Mouse (Mus musculus): ENCODE measurements around the gene Gm5134.

Gm5134 gene

DNA sequence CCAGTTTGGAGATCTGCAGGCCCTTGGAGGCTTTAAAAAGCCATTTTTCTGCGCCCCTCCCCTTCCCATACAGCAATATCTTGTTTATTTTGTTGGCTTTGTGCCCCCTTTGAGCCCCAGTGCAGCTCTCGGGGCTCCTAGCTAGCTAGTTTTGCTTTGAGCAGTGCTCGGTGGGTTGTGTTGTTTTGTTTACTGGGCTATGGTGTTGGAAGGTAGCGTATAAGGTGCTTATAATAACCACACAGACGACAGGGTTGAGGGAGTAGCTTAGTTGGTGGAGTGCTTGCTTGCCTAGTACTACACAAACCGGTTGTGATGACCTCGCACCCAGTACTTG is 78.8 kb downstream of the Gm5134 start:
- DNase-seq (ENCODE audit: low spot score), result no peak

GRCm38 (mm10) chr10:76034001-76034600 is 79.8 kb downstream of the Gm5134 start:
- no peak for DNase-seq (ENCODE audit: low spot score)

GRCm38 (mm10) chr10:76035277-76035676 is 81.0 kb downstream of the Gm5134 start:
- no peak for DNase-seq (ENCODE audit: low spot score)

DNA sequence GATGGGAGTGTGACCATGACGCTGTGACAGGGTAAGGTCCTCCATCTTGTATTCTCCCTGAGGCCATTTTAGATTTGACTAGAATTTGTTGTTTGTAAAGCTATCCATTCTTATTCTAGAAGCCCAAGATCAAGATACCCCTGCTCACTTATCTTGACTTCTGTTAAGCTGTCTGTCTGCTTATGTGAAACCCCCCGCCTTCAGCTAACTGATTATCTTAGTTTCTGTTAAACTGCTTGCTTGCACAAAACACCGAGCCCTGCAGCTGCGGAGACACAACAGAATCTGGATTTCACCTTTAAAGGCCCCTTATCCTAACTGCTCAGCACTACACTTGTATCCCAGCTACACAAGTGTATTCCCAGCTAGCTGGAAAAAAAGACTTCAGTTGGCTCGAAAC is 82.6 kb downstream of the Gm5134 start:
- DNase-seq (ENCODE audit: low spot score), result no peak

GRCm38 (mm10) chr10:76045343-76045742 is 91.0 kb downstream of the Gm5134 start:
- no peak for DNase-seq (ENCODE audit: low spot score)

DNA sequence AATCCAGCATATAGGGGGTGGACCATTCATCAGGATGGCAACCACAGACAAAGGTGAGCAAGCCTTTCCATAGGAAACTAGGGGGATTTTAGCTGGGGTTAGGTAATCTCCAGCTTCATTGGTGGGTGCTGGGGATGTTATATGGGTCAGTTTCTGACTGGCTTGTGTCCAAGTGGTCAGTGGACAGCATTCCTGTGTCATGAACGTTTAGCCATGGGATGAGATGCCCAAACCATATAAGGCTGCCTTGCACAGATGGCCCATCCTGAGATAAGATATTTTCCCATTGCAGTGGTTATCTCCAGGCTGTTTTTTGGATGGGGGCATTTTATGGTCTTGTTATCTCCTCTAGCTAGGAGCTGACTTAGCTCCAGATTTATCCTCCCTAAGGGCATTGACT is 92.4 kb downstream of the Gm5134 start:
- DNase-seq (ENCODE audit: low spot score), result no peak

DNA sequence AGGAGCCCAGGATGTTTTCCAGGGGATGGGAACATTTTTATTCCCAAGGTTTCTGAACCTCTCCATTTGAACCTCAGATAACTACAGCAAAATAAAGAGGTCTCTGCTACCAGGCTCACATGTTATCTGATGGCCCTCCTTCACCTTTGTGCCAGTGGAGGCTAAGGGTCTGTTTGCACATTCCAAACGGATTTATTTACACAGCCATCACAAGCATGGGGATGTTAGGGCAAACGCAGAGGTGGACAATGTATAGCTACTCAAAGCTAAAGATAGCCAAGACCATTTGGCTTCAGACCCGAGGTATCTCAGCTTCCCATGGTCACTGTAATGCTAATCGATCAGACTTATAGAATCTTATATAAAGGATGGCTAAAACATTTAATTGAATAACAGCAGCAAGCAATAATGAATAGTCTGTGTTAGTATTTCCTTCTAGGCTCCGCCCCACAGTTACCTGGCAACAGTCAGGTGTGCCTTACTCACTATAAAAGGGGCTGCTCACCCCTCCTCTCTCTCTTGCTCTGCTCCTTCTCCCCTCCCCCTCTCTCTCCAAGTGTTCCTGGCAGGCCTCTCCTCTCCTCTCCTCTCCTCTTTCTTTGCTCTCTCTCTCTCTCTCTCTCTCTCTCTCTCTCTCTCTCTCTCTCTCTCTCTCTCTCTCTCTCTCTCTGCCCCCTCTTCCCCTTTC is 93.0 kb downstream of the Gm5134 start:
- no peak for DNase-seq (ENCODE audit: low spot score)

DNA sequence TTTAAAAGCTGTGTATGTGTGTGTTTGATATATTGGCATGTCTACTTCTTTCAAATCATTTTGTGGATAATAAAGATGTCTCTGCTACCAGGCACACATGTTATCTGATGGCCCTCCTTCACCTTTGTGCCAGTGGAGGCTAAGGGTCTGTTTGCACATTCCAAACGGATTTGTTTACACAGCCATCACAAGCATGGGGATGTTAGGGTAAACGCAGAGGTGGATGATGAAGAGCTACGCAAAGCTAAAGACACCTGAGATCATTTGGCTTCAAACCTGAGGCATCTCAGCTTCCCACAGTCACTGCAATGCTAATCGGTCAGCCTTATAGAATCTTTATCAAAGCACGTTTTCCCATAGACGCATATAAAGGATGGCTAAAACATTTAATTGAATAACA is 94.7 kb downstream of the Gm5134 start:
- no peak for DNase-seq (ENCODE audit: low spot score)

DNA sequence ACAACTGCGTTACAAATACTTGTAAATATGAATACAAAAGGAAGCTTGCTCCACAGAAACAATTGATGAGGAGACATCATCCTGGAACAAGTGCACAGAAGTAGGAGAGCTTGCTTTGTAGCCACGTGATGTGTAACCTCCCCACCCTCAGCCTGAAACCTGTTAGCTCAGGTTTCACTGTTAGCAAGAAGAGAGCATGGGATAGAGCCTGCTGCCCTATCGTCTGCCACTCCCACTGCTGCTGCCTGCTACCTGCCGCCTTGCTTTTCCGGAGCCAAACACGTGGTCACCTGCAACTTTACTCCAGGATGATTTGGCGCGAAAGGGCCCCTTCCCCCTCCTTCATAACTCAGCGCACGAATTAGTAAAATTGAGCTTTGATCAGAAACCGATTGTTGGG is 97.5 kb downstream of the Gm5134 start:
- no peak for DNase-seq (ENCODE audit: low spot score)
